Mouse (Mus musculus): Measurements from ENCODE around the gene Ctnnbl1. TPM values are rescaled to one million over a fixed set of nuclear protein-coding genes. Genes with fewer than 3 reads are reported as not detected.

Ctnnbl1 gene
- polyA plus RNA-seq, 1 experiment from 2014 or later = 82.3 TPM

GRCm38 (mm10) chr2:157751589-157752373 lies 14.6 kb downstream of the Ctnnbl1 start:
- H3K36me3 ChIP-seq = peaks cover 6% of the 10 kb centered on the region; the same call in 1 of the 2 replicates
- peak overlapping the region; percentile 89 for H3K27ac ChIP-seq
- peaks cover 51% of the 10 kb centered on the region for H3K4me1 ChIP-seq
- peak overlapping the region; percentile 29 for H3K9ac ChIP-seq
- 46% methylated on average over 22 of the region's 22 CpGs for WGBS
- H3K4me2 ChIP-seq (replicated peaks) = peak overlapping the region; percentile 35
- H3K4me3 ChIP-seq = no peak overlapping the region
- ATAC-seq (ENCODE audit: low FRiP score) = peak; percentile 75
- no peaks in the 10 kb centered on the region for H3K9me3 ChIP-seq (replicated peaks)
- H3K27me3 ChIP-seq = no peaks in the 10 kb centered on the region

GRCm38 (mm10) chr2:157752374-157752743 lies 15.2 kb downstream of the Ctnnbl1 start:
- peak overlapping the region; percentile 29; the same call in 1 of the 2 replicates for H3K9ac ChIP-seq
- H3K27me3 ChIP-seq = no peaks in the 10 kb centered on the region
- H3K4me3 ChIP-seq = no peak overlapping the region
- ATAC-seq (ENCODE audit: low FRiP score) = peak; percentile 41; the same call in 1 of the 2 replicates
- H3K27ac ChIP-seq = peak overlapping the region; percentile 89
- H3K4me1 ChIP-seq = peaks cover 47% of the 10 kb centered on the region
- peaks cover 6% of the 10 kb centered on the region; the same call in 1 of the 2 replicates for H3K36me3 ChIP-seq
- WGBS = 53% methylated on average over 7 of the region's 7 CpGs
- no peaks in the 10 kb centered on the region for H3K9me3 ChIP-seq (replicated peaks)
- H3K4me2 ChIP-seq (replicated peaks) = no peak overlapping the region; the same call in 1 of the 2 replicates

GRCm38 (mm10) chr2:157755771-157756170 lies 18.6 kb downstream of the Ctnnbl1 start:
- WGBS = 86% methylated on average over 7 of the region's 7 CpGs
- no peaks in the 10 kb centered on the region for H3K9me3 ChIP-seq (replicated peaks)
- no peak overlapping the region for H3K4me3 ChIP-seq
- peak overlapping the region; percentile 40; the same call in 1 of the 2 replicates for H3K27ac ChIP-seq
- no peak overlapping the region for H3K4me2 ChIP-seq (replicated peaks)
- H3K9ac ChIP-seq = no peak overlapping the region
- H3K27me3 ChIP-seq = no peaks in the 10 kb centered on the region
- ATAC-seq (ENCODE audit: low FRiP score) = no peak
- H3K36me3 ChIP-seq = no peaks in the 10 kb centered on the region
- peaks cover 42% of the 10 kb centered on the region for H3K4me1 ChIP-seq

GRCm38 (mm10) chr2:157756193-157756592 lies 19.0 kb downstream of the Ctnnbl1 start:
- no peak for ATAC-seq (ENCODE audit: low FRiP score)
- Histone ChIP-seq H3K27me3 (no peaks in the 10 kb centered on the region), H3K36me3 (no peaks in the 10 kb centered on the region), H3K9ac (no peak overlapping the region), H3K4me3 (no peak overlapping the region), H3K9me3 (replicated peaks) (no peaks in the 10 kb centered on the region), H3K4me2 (replicated peaks) (no peak overlapping the region), H3K4me1 (peaks cover 37% of the 10 kb centered on the region), H3K27ac (no peak overlapping the region)
- WGBS = 81% methylated on average over 7 of the region's 7 CpGs

GRCm38 (mm10) chr2:157758395-157758794 lies 21.2 kb downstream of the Ctnnbl1 start:
- Histone ChIP-seq H3K27ac (no peak overlapping the region), H3K9me3 (replicated peaks) (no peaks in the 10 kb centered on the region), H3K36me3 (no peaks in the 10 kb centered on the region), H3K9ac (no peak overlapping the region), H3K4me3 (no peak overlapping the region), H3K4me2 (replicated peaks) (no peak overlapping the region), H3K4me1 (peaks cover 16% of the 10 kb centered on the region), H3K27me3 (no peaks in the 10 kb centered on the region)
- 89% methylated on average over 5 of the region's 5 CpGs for WGBS
- ATAC-seq (ENCODE audit: low FRiP score) = no peak

- Histone ChIP-seq H3K9me3 (replicated peaks) (no peaks in the 10 kb centered on the region), H3K27ac (no peak overlapping the region), H3K27me3 (no peaks in the 10 kb centered on the region), H3K36me3 (no peaks in the 10 kb centered on the region), H3K9ac (no peak overlapping the region), H3K4me3 (no peak overlapping the region), H3K4me1 (peaks cover 12% of the 10 kb centered on the region), H3K4me2 (replicated peaks) (no peak overlapping the region)
- no peak for ATAC-seq (ENCODE audit: low FRiP score)
- 84% methylated on average over 6 of the region's 6 CpGs for WGBS
Observed at GRCm38 (mm10) chr2:157759717-157760116, 22.5 kb downstream of the Ctnnbl1 start.

- 88% methylated on average over 4 of the region's 4 CpGs for WGBS
Observed at GRCm38 (mm10) chr2:157762903-157763302, 25.7 kb downstream of the Ctnnbl1 start.

GRCm38 (mm10) chr2:157766591-157766990 lies 29.4 kb downstream of the Ctnnbl1 start:
- Histone ChIP-seq H3K27ac (peak overlapping the region; percentile 36; the same call in 1 of the 2 replicates), H3K27me3 (no peaks in the 10 kb centered on the region), H3K4me1 (peaks cover 16% of the 10 kb centered on the region), H3K36me3 (no peaks in the 10 kb centered on the region), H3K9ac (no peak overlapping the region), H3K9me3 (replicated peaks) (no peaks in the 10 kb centered on the region), H3K4me2 (replicated peaks) (no peak overlapping the region), H3K4me3 (no peak overlapping the region)
- ATAC-seq (ENCODE audit: low FRiP score) = no peak
- 68% methylated on average over 7 of the region's 7 CpGs for WGBS

More at GRCm38 (mm10) chr2:157762903-157763302, 25.7 kb downstream of the Ctnnbl1 start:
- ATAC-seq (ENCODE audit: low FRiP score) = no peak
- Histone ChIP-seq H3K4me1 (0 out of 2 replicates have a peak, but pooled peaks cover 6% of the 10 kb centered on the region), H3K9ac (no peak overlapping the region), H3K36me3 (no peaks in the 10 kb centered on the region), H3K4me2 (replicated peaks) (no peak overlapping the region), H3K4me3 (no peak overlapping the region), H3K27me3 (no peaks in the 10 kb centered on the region), H3K27ac (no peak overlapping the region), H3K9me3 (replicated peaks) (no peaks in the 10 kb centered on the region)

GRCm38 (mm10) chr2:157768682-157769429 lies 31.7 kb downstream of the Ctnnbl1 start:
- H3K27me3 ChIP-seq = no peaks in the 10 kb centered on the region
- peak overlapping the region; percentile 67 for H3K27ac ChIP-seq
- 52% methylated on average over 10 of the region's 10 CpGs for WGBS
- no peak for ATAC-seq (ENCODE audit: low FRiP score)
- no peaks in the 10 kb centered on the region for H3K9me3 ChIP-seq (replicated peaks)
- no peak overlapping the region for H3K9ac ChIP-seq
- H3K36me3 ChIP-seq = no peaks in the 10 kb centered on the region
- no peak overlapping the region for H3K4me3 ChIP-seq
- no peak overlapping the region for H3K4me2 ChIP-seq (replicated peaks)
- H3K4me1 ChIP-seq = peaks cover 21% of the 10 kb centered on the region

GRCm38 (mm10) chr2:157770761-157771160 lies 33.6 kb downstream of the Ctnnbl1 start:
- Histone ChIP-seq H3K9ac (no peak overlapping the region), H3K36me3 (peaks cover 10% of the 10 kb centered on the region), H3K27ac (no peak overlapping the region), H3K4me1 (peaks cover 21% of the 10 kb centered on the region), H3K27me3 (no peaks in the 10 kb centered on the region), H3K4me2 (replicated peaks) (no peak overlapping the region), H3K4me3 (no peak overlapping the region), H3K9me3 (replicated peaks) (no peaks in the 10 kb centered on the region)
- ATAC-seq (ENCODE audit: low FRiP score) = no peak
- WGBS = 71% methylated on average over 3 of the region's 3 CpGs

GRCm38 (mm10) chr2:157773661-157774060 lies 36.5 kb downstream of the Ctnnbl1 start:
- no peak overlapping the region for H3K4me2 ChIP-seq (replicated peaks)
- ATAC-seq (ENCODE audit: low FRiP score) = no peak
- no peaks in the 10 kb centered on the region for H3K27me3 ChIP-seq
- H3K9ac ChIP-seq = no peak overlapping the region
- peaks cover 15% of the 10 kb centered on the region for H3K4me1 ChIP-seq
- no peak overlapping the region for H3K27ac ChIP-seq
- H3K9me3 ChIP-seq (replicated peaks) = no peaks in the 10 kb centered on the region
- peaks cover 19% of the 10 kb centered on the region for H3K36me3 ChIP-seq
- H3K4me3 ChIP-seq = no peak overlapping the region
- 100% methylated on average over 1 of the region's 1 CpGs for WGBS

GRCm38 (mm10) chr2:157775957-157776356 lies 38.8 kb downstream of the Ctnnbl1 start:
- Histone ChIP-seq H3K27ac (no peak overlapping the region), H3K36me3 (peaks cover 24% of the 10 kb centered on the region), H3K4me1 (peaks cover 5% of the 10 kb centered on the region; the same call in 1 of the 2 replicates), H3K9me3 (replicated peaks) (no peaks in the 10 kb centered on the region), H3K9ac (no peak overlapping the region), H3K4me3 (no peak overlapping the region), H3K27me3 (no peaks in the 10 kb centered on the region), H3K4me2 (replicated peaks) (no peak overlapping the region)
- no peak for ATAC-seq (ENCODE audit: low FRiP score)
- WGBS = 80% methylated on average over 2 of the region's 2 CpGs
